Mouse (Mus musculus) CD4-positive helper T cell, adult 2 months (primary cell): ENCODE measurements around the gene Orai3.
"Not testable (repeated sequence)": the region's sequence is repeated elsewhere in the genome, so short reads cannot be mapped to it uniquely, and the experiment has no call there.

ENCODE experiments used
- DNase-seq: peaks from one replicate; pipeline ENCODE4 v3.0.0-alpha.2; 2012; ENCODE audit warnings: low read depth, missing footprints, low spot score

Gene Orai3

DNA sequence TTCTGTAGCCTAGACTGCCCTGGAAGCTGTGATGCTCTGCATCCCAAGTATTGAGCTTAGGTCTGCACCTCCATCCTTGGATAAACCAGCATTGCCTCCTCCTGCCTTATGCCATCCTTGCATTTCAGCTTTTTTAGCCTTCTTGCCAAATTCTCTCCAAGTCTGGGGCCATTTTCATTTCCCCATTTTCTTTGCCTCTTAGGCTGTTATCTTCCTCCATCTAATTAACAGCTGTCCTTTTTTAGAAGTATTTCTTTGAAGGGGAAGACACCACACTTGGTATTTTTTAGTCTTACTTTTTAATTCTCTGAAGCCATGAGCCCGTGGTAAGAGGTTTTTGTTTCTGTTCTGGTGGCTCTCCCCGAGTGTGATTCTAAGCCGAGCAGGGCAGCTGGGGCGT lies 6.0 kb upstream of the Orai3 start:
- DNase-seq, result no peak

GRCm38 (mm10) chr7:127765756-127766155 lies 3.9 kb upstream of the Orai3 start:
- no peak for DNase-seq

DNA sequence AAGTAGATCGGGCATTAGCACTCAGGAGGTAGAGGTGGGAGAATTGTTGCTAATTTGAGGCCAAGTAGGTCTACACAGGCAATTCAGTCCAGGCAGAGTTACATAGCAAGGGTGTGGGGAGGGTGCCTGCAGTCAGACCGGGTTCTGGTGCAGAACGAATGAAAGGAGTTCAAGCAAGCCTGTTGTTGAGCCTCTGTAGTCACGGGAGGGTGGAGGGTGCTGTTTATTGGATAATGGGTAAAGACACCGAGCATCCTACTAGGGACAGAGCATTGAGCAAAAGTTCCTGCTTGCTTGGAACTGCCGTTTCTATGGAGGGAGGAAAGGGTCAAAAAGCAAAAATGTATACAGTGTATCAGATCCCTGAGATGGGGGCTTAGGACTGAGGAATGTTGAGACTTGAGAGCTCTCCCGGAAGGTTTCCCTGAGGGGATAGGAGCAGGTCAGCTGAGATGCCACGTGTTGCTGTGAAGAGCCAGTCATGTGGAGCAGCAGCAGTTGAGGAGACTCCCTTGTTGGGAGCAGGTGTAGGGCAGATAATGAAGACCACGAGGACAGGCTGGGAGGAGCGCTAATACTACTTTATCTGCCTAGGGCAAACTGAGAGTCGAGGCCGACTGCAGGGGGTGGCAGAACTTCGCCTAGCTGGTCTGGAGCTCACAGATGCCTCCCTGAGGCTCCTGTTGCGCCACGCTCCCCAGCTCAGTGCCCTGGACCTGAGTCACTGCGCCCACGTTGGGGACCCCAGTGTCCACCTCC lies 2.6 kb upstream of the Orai3 start:
- DNase-seq, result no peak

DNA sequence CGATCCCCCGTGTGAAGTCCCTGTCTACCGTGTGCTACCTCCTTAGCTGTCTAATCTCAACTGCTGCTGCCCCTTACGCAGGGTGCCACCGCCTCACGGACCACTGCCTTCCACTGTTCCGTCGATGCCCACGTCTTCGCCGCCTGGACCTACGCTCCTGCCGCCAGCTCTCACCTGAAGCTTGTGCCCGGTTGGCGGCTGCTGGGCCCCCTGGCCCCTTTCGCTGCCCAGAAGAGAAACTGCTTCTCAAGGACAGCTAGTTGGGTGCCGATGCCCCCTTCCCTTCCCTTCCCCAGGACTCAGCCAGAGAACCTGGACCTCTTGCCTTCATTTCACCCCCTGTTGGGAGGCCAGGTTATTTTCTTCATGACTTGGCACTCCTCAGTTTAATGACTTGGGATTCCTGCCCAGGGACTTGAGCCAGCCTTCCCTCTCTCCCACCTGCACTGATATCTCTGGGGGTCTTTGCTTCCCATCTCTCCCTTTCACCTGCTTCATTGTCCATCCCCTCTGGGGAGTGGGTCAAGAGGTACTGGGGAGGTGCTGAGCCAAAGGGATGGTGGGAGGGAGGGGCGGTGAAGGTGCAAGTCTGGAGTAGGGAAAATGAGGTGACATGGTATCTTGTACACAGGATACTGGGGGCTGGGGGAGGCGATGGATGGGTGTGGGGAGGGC lies 1.8 kb upstream of the Orai3 start:
- no peak for DNase-seq

DNA sequence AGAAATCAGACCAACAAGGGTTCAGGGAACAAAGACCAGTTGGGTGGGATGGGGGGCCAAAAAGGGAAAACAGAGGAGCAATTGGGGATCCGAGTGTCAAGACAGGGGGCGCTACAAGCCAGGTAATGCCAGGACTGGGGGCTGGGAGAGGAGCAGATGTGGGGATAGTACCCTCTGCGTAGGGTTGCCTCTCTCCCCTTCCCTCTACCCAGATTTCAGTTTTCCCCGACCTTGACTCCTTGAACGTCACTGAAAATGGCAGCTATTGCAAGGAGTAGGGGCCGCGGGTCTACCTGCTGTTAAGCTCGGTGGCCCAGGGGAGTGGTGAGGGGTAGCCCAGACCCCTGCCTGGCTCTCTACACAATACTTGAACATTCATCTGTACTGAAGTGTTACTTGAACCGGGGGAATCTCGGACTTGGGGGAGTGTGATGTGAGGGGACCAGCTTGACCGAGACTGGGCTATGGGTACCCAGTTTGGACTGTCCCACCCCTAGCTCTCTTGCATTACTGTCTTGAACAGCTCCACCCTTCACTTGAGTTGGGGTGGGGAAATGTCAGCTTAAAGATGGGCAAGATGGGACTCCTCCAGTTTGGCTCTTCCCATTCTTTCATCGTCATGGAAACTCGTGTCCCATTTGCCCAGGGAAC lies 1.1 kb upstream of the Orai3 start:
- DNase-seq, result no peak

DNA sequence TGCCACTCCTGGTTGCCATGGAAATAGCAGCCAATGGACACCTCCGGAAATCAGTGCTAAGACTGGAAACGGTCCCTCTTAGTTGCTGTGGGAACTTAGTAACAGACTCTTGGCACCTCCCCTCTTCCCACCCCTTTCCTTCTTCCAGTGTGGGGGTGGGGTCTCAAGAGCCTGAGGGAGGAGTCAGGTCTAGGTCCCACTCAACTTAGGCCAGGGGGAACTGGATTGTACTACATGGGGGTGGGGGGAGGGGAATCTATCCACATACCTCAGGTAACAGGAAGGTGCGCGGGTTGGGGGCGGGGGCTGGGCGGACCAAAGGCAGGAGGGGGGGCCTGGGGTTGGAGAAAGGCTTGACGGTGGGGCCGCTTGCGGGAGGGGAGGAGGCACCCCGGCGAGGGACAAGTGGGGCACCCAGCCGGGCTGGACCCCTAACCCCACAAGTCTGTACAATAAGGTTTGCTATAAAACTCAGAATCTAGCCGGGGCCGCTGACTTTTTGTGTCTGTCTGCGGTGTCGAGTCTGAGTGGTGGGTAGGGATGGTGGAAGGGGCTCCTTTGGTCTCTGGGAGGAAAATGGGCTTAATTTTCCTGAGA lies 520 bp upstream of the Orai3 start:
- DNase-seq, result peak; percentile 86

- DNase-seq, result no peak
Measured at GRCm38 (mm10) chr7:127770039-127770905, 657 bp downstream of the Orai3 start.

DNA sequence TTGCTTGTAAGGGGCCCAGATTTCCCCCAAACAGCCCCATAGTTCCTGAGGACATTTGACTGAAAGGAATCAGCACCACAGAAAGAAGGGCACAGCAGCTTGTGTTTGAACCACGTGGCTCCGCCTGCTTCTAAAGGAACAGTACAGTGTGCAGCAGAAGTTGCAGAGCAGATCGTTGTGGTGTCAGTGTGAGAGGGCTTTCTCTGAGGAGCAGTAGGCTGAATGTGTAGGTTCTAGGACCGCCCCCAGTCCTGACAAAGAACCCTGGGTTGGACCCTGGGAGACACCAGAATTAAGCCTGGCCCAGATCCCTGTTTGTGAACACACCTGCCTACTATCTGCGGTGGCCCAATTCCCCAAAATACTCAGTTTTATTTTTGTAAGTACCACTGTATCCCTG lies 1.6 kb downstream of the Orai3 start:
- no peak for DNase-seq

GRCm38 (mm10) chr7:127772080-127772479 lies 2.5 kb downstream of the Orai3 start:
- DNase-seq, result no peak

DNA sequence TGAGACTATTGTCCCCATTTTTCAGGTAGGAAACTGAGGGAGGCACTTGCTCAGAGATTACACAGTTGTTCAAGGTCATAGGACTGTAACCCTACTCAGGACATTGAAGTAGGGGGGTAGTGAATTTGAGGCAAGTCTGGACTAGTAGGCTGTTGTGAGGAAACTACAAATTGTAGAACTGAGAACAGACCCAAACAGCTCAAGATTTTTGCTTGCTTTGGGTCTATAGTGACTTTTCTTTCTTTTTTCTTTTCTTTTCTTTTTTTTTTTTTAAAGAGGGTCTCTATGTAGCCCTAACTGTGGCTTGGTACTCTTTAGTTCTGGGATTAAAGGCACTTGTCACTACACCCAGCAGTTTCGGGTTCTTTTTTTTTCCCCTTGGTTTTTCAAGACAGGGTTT lies 2.9 kb downstream of the Orai3 start:
- no peak for DNase-seq

DNA sequence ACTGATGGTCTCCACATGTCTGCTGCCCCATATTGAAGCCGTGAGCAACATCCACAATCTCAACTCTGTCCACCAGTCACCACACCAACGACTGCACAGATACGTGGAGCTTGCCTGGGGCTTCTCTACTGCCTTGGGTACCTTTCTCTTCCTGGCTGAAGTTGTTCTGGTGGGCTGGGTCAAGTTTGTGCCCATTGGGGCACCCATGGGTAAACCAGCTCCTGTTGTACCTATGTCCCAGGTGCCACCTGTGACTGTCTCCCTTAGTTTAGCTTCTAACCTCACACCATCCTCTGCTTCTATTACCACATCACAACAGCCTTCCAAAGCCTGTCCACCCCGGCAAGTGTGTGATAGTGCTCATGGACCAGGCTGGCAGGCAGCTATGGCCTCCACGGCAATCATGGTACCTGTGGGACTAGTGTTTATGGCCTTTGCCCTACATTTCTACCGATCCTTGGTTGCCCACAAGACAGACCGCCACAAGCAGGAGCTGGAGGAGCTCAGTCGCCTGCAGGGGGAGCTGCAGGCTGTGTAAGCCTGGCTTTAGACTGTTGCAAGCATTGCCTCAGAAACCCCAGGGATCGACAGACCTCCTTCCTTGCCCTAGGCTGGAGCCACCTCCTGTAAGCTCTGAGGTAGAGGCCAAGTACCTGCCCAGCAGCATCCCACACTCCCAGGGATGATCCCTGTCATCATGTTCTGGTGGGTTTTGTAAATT lies 4.2 kb downstream of the Orai3 start:
- peak; percentile 87 for DNase-seq

GRCm38 (mm10) chr7:127775837-127776236 lies 6.2 kb downstream of the Orai3 start:
- DNase-seq, result not testable (repeated sequence)

DNA sequence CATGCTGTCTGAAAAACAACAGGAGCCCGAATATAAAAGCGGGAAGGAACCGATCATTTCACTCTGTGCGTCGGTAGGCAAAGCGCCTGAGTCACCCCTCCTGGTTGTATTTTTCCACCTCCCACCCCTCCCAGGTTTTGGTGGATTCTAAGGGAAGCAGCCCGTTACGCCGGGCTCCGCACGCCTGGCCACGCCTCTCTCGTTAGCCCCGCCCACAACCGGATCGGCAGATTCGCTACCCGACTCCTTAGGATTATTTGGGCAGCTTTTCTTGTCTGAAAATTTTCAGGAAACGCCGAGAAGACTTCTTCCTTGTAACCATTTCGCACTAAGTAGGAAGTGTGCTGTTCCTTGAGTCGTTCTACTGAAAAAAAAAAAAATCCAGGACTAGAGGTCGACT lies 6.8 kb downstream of the Orai3 start, which contains the start of gene Setd1a:
Setd1a (plus strand) TSS at position 245 of the 400 bp plus-strand sequence.
- DNase-seq, result peak; percentile 85

- DNase-seq, result peak; percentile 99
Measured at GRCm38 (mm10) chr7:127776878-127777473, 7.4 kb downstream of the Orai3 start.

DNA sequence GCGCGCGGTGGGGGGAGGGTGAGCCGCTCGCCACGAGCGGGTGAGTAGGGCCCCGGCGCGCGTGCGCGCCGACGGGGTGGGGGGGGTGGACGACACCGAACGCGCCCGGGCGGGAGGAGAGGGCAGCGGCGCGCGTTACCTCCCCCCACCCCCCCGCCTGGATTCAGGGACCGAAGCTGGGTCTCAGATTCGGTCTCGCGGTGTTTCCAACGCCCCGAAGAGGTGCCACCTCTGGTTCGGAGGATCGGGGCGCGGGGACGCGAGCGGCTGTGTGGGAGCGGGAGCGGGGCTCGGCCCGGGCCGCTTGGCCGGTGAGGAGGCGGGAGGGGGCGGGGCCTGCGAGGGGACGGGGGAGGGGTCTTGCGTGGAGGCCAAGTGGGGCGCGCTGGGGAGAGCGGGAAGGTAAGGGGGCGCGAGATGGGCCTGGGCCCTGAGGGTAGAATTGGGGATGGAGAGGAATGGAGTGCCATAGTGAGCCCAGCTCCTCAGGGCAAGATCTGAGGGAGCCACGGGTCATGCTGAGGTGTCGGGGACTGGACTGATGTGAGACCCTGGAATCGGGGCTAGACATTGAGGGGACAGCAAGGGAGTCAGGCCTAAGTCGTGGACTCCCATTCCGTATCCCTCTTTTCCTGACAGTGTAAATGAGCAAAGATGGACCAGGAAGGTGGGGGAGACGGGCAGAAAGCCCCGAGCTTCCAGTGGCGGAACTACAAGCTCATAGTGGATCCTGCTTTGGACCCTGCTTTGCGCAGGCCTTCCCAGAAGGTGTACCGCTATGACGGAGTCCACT lies 8.1 kb downstream of the Orai3 start:
- DNase-seq, result no peak

GRCm38 (mm10) chr7:127778350-127778749 lies 8.7 kb downstream of the Orai3 start:
- no peak for DNase-seq

GRCm38 (mm10) chr7:127785308-127785707 lies 15.7 kb downstream of the Orai3 start, which contains the start of gene Gm49388:
Gm49388 (plus strand) TSS chr7:127785608.
- DNase-seq, result no peak

GRCm38 (mm10) chr7:127797076-127797845 lies 27.6 kb downstream of the Orai3 start:
- no peak for DNase-seq

GRCm38 (mm10) chr7:127798591-127798990 lies 29.0 kb downstream of the Orai3 start:
- DNase-seq, result no peak
